Mouse (Mus musculus) small intestine, adult 2 months (tissue): Measurements from ENCODE around the gene Ylpm1. TPM values are rescaled to one million over a fixed set of nuclear protein-coding genes. Genes with fewer than 3 reads are reported as not detected.

ENCODE experiments used
- H3K27ac ChIP-seq: fragments of 200-500 bp; 2 replicates; pipeline ENCODE4 v1.5.1; 2012; ENCODE audit warnings: low read depth, low read length, control low read depth, inconsistent platforms; ENCODE audit not compliant: insufficient read depth
- H3K27me3 ChIP-seq: fragments of 200-500 bp; 2 replicates; pipeline ENCODE4 v1.6.1; 2012; ENCODE audit warnings: mild to moderate bottlenecking, moderate library complexity, low read length, inconsistent platforms; ENCODE audit not compliant: control insufficient read depth, insufficient read depth
- H3K36me3 ChIP-seq: fragments of 200-500 bp; 2 replicates; pipeline ENCODE4 v1.6.1; 2012; ENCODE audit warnings: mild to moderate bottlenecking, low read length, control low read depth, inconsistent platforms; ENCODE audit not compliant: control insufficient read depth, insufficient read depth
- H3K4me1 ChIP-seq: fragments of 200-500 bp; 2 replicates; pipeline ENCODE4 v1.6.1; 2012; ENCODE audit warnings: low read length, inconsistent platforms, mixed read lengths; ENCODE audit not compliant: control insufficient read depth, insufficient read depth, insufficient read length
- H3K4me3 ChIP-seq: fragments of 200-500 bp; 2 replicates; pipeline ENCODE4 v1.5.1; 2012; ENCODE audit warnings: low read depth, mild to moderate bottlenecking, control low read depth, inconsistent platforms, low read length, moderate library complexity
- CTCF ChIP-seq: fragments of 200-500 bp; IDR thresholded peaks from 2 replicates; pipeline ENCODE4 v1.5.1; 2012; ENCODE audit warnings: low read depth, mild to moderate bottlenecking, control low read depth, inconsistent platforms, low read length, moderate library complexity, mixed read lengths; ENCODE audit not compliant: insufficient replicate concordance, insufficient read length; ENCODE audit errors: extremely low read depth
- POLR2A ChIP-seq: fragments of 200-500 bp; IDR thresholded peaks from 2 replicates; pipeline ENCODE4 v1.6.1; 2012; ENCODE audit warnings: low read depth, mild to moderate bottlenecking, control low read depth, inconsistent platforms, low read length, moderate library complexity
- WGBS: fragments of 180-500 bp; shearing (Covaris S2); methylation state at CpG from one replicate; pipeline ENCODE4 v1.1.7; 2018; 5-methylcytosine and 5-hydroxymethylcytosine counted together
- polyA plus RNA-seq: library from polyadenylated mRNA; depleted of rRNA; stranded (reverse); fragments of >200 nt; gene quantifications from 2 replicates; pipeline ENCODE4 v1.2.3, GENCODE M21; 2012; rRNA removed

The Ylpm1 gene
- 7.3 and 11.9 TPM in 2 replicates for polyA plus RNA-seq

DNA sequence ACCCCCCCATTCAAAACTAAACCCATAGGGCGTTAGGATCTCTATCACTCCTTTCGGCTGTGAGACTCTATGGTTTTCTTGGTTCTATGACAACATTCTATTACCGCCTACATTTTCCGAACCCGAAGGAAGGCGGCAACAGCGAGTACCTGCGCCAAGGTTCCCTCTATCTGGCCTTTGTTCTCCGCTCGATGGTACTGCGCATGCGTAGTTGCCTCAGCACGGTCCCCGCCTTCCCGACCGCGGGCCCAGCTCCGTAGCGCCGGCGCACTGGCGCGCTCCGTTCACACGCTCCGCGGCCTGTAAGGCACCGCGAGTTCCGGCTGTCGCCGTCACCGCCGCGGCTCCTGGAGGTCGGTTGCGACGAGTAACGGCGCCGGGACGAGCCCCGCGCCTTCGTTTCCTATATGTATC lies at the start of gene Ylpm1:
Gene Ylpm1, plus strand, starts transcription at position 239 of the 414 bp plus-strand sequence.
- Histone ChIP-seq H3K4me3 (peak within 1 kb of the TSS; percentile 88), H3K27me3 (no peaks in the 10 kb centered on the region), H3K27ac (peak within 1 kb of the TSS; percentile 25; the same call in 1 of the 2 replicates), H3K36me3 (no peaks in the 10 kb centered on the region), H3K4me1 (peaks cover 10% of the 10 kb centered on the region)
- WGBS: under 1% methylated on average over 45 of the region's 45 CpGs
- peak; percentile 50 for TF ChIP-seq CTCF
- peak; percentile 76 for TF ChIP-seq POLR2A

DNA sequence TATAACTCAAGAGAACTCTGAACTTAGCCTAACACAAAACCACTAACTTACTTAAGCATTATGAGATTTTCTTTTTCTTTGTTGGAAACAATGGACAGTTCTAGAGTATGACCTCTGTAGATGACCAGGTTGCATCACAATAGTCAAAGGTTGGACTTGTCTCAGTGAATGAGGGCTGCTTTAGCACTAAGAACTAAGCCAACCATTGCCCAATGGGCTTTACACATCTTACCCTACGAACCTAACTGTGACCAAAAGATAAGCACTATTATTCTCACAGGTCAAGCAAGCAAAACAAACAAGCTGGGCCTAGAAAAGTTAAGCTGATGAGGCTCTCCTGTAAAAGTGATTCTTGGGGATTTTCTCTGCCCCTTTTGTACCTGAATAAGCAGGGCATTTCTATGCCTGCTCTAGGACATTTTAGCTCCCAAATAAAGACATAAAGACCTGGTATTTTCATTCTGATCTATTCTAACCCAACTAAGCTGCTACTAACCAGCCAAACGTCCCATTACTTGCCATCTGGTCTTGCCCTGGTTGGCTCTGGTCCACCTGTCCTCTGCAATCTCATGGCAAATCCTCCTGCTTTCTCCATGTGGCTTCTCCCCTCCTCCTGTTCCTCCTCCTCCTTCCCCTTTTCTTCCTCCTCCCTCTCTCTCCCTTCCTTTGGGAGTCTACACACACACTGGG lies 48.1 kb upstream of the Ylpm1 start:
- WGBS: 84% methylated on average over 2 of the region's 2 CpGs

DNA sequence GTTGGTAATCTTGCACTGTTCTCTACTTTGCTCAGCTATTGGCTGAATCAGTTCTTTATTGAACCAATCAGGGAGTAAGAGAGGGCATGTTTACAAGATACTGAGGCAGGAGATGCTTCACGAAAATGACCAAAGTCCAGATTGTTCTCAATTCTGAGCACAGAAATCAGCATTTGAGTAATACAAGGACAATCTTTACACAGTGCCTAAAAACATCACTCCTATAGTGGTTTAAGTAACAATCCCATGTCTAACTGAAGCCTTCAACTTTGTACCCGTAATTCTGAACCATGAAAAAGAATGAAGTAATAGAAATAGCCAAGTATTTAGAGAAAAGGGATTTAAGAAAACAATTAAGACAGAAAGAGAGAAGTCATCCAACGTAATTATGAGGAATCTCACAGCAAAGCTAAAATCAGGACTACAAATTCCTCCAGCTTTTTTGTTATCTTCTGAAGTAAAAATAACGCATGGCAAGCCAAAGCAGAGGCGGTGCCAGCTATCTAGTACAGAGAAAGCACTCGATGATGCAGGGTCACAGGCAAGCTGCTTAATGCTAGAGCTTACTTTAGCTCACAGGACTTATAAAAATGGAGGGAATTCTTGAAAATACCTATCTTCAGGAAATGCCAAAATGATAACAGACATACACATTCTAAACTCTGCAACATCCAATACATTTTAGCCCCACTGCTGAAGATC lies 47.4 kb upstream of the Ylpm1 start:
- WGBS: 91% methylated on average over 6 of the region's 6 CpGs
- Histone ChIP-seq H3K36me3 (peaks cover 25% of the 10 kb centered on the region), H3K27me3 (no peaks in the 10 kb centered on the region), H3K4me3 (no peak overlapping the region), H3K4me1 (no peaks in the 10 kb centered on the region), H3K27ac (no peak overlapping the region)
- TF ChIP-seq CTCF (no peak), POLR2A (no peak)

More for the DNA sequence above, 48.1 kb upstream of the Ylpm1 start:
- Histone ChIP-seq H3K27ac (no peak overlapping the region), H3K4me3 (no peak overlapping the region), H3K27me3 (no peaks in the 10 kb centered on the region), H3K36me3 (peaks cover 25% of the 10 kb centered on the region), H3K4me1 (no peaks in the 10 kb centered on the region)
- no peak for TF ChIP-seq CTCF
- no peak for TF ChIP-seq POLR2A

DNA sequence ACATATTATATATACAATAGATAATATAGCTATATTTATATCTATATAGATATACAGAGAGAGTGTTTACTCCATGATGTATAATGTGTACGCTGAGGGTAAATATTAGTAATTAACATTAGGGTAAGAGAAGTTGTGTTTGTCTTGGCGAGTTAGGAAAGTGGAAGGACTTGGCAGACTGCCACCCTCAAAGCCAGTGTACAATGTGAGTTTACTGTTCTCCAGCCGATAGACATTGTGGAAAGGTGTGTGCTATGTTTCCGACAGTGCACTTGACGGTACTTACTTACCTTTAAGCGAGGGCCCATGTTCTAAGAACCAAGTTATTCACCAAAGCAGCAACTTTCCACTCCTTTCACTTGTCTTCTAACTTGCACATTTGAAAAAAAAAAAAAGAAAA lies 45.4 kb upstream of the Ylpm1 start:
- Histone ChIP-seq H3K4me3 (no peak overlapping the region), H3K36me3 (peaks cover 28% of the 10 kb centered on the region), H3K27ac (no peak overlapping the region), H3K4me1 (no peaks in the 10 kb centered on the region), H3K27me3 (no peaks in the 10 kb centered on the region)
- WGBS: 55% methylated on average over 6 of the region's 6 CpGs
- TF ChIP-seq CTCF (no peak), POLR2A (no peak)

DNA sequence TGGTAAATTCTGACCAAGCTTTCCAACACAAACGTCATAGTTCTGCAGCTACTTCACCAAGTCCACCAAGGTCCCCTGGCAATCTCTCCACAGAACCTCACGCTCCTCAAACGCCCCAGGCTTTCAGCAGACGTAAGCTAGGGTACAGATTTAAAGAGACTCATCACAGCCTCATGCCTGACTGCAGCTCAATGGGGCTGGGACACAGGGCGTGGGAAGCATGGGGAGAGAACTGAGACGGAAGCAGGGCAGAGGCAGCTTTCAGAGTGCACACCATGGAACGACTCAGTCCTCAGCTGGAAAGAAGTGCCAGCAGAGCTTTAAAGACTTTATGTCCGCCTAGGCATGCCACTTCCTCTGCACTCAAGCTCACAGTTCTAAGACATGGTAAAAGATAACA lies 44.6 kb upstream of the Ylpm1 start:
- Histone ChIP-seq H3K4me1 (no peaks in the 10 kb centered on the region), H3K27ac (no peak overlapping the region), H3K36me3 (peaks cover 28% of the 10 kb centered on the region), H3K4me3 (no peak overlapping the region), H3K27me3 (no peaks in the 10 kb centered on the region)
- no peak for TF ChIP-seq CTCF
- no peak for TF ChIP-seq POLR2A
- 74% methylated on average over 8 of the region's 8 CpGs for WGBS

DNA sequence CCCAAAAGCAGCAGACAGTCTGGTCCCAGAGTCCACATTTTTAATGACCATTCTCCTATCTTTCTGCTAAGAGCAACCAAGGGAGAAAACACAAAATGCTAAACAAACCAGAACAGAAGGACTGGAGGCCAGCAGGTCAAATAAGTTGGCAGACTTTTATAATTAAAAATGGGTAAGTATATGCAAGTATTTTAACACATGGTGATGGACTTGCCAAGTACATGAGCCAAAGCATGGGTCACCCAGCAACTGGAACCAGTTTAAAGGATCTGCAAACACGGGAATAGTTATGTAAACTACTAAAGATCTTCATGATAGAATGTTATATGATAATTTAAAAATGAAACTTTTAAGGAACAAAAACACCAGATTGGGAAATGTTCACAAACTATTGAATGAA lies 43.8 kb upstream of the Ylpm1 start:
- no peak overlapping the region for H3K4me3 ChIP-seq
- H3K36me3 ChIP-seq: peaks cover 25% of the 10 kb centered on the region
- TF ChIP-seq CTCF (no peak), POLR2A (no peak)
- no peaks in the 10 kb centered on the region for H3K4me1 ChIP-seq
- WGBS: 35% methylated on average over 1 of the region's 1 CpGs
- no peak overlapping the region for H3K27ac ChIP-seq
- no peaks in the 10 kb centered on the region for H3K27me3 ChIP-seq

DNA sequence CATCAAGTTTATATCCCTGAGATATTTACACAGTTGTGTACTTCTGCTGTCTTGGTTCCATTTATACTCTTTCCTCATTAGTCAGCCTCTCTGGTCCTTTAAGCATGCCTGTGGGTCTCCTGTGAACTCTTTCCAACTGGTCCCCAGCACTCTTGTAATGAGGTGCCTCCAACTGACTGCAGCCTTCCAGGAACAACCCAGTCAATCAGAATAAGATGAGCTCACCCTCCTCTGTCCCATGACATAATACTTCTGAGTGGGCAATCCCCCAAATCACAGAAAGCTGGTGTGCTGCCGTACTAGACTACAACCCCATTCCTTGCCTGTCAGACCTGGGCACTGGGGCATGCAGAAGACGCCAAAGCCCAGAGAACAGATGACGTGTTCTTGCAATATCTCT lies 39.8 kb upstream of the Ylpm1 start:
- no peaks in the 10 kb centered on the region for H3K27me3 ChIP-seq
- H3K36me3 ChIP-seq: peaks cover 15% of the 10 kb centered on the region
- WGBS: 91% methylated on average over 3 of the region's 3 CpGs
- no peak overlapping the region for H3K4me3 ChIP-seq
- no peak overlapping the region for H3K27ac ChIP-seq
- H3K4me1 ChIP-seq: no peaks in the 10 kb centered on the region
- TF ChIP-seq CTCF (no peak), POLR2A (no peak)
